Mouse (Mus musculus): Measurements from ENCODE around the gene Ltb.
A peak's percentile ranks its signal among the peaks of the same experiment; 100 is the strongest.

GRCm38 (mm10) chr17:35195631-35196320, 1.5 kb downstream of the Ltb start:
- TF ChIP-seq POLR2A (IDR thresholded peaks at IDR 0.05; ENCODE audit: control insufficient read depth in 1 of 2, insufficient read depth in 1 of 2, low read depth in 1 of 2, low read length in 2 of 2, poor library complexity in 1 of 2), result peak in 1 of 2 experiments; percentile 42; a peak in 2 of 4 replicates
- TF ChIP-seq CTCF (IDR thresholded peaks at IDR 0.05 in 2 of 3, conservative IDR thresholded peaks at IDR 0.05 in 1 of 3; ENCODE audit: control insufficient read depth in 1 of 3, insufficient read depth in 1 of 3, low read depth in 2 of 3, low read length in 3 of 3, poor library complexity in 1 of 3, severe bottlenecking in 1 of 3), result peak; percentile 81 to 96 (median 96)
- 0 out of 2 replicates have a peak, but pooled peaks have one; percentile 42 for TF ChIP-seq TCF12 (IDR thresholded peaks at IDR 0.05; ENCODE audit: low read depth, low read length)
- TF ChIP-seq GATA1 (IDR thresholded peaks at IDR 0.05; ENCODE audit: low read depth, low read length), result no peak
- TF ChIP-seq ZKSCAN1 (IDR thresholded peaks at IDR 0.05; ENCODE audit: low read depth, low read length), result no peak
- peak; percentile 94 for TF ChIP-seq MAZ (IDR thresholded peaks at IDR 0.05; ENCODE audit: low read depth, low read length)
- TF ChIP-seq JUND (IDR thresholded peaks at IDR 0.05; ENCODE audit: low read depth, low read length), result no peak
- TF ChIP-seq EP300 (IDR thresholded peaks at IDR 0.05; ENCODE audit: low read depth in 1 of 2, low read length in 2 of 2), result peak in 1 of 2 experiments; percentile 18; a peak in 2 of 4 replicates
- TF ChIP-seq NRF1 (IDR thresholded peaks at IDR 0.05; ENCODE audit: insufficient read depth, low read depth, low read length, poor library complexity, severe bottlenecking), result peak; percentile 52; the same call in 1 of the 2 replicates
- TF ChIP-seq ETS1 (IDR thresholded peaks at IDR 0.05; ENCODE audit: low read depth, low read length), result peak; percentile 42; the same call in 1 of the 2 replicates
- TF ChIP-seq TAL1 (IDR thresholded peaks at IDR 0.05; ENCODE audit: low read length), result no peak
- TF ChIP-seq MAFK (IDR thresholded peaks at IDR 0.05; ENCODE audit: borderline replicate concordance, low read depth, low read length), result no peak
- TF ChIP-seq ZMIZ1 (IDR thresholded peaks at IDR 0.05; ENCODE audit: low read depth, low read length), result no peak
